Mouse (Mus musculus) C2C12 (cell line): ENCODE data around the gene Zglp1.

Experiments used
- CEBPB ChIP-seq: IDR thresholded peaks from one replicate; pipeline ENCODE4 v1.6.1; 2011; ENCODE audit warnings: low read depth, mild to moderate bottlenecking, control low read depth, moderate library complexity
- CTCF ChIP-seq: IDR thresholded peaks from one replicate; pipeline ENCODE4 v1.5.1; 2011; ENCODE audit not compliant: control insufficient read depth, insufficient read depth, insufficient read length
- MYOG ChIP-seq: IDR thresholded peaks from one replicate; pipeline ENCODE4 v1.6.1; 2011; ENCODE audit not compliant: control insufficient read depth, insufficient read length; ENCODE audit errors: extremely low read depth
- USF1 ChIP-seq: IDR thresholded peaks from one replicate; pipeline ENCODE4 v1.6.1; 2011; ENCODE audit warnings: low read depth, mild to moderate bottlenecking, control low read depth, moderate library complexity

DNA sequence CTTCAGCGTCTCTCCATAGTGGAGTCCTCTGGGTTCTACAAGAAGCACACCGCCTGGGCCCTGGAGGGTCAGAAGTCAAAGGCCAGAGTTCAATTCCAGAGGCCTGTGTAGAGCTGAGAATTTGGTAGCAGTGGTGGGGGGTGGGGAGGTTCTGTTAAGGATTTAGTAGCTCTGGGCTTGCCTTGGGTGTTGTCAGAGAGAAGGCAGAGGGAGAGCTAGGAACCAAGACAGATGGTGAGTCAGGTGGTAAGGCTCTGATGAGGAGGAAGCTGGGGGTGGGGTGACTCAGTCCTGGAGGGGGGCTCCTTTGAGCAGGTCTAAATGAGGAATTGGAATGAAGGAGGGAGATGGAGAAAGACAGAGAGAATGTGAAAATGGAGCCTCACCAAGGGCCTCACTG, 4.0 kb downstream of the Zglp1 start:
- TF ChIP-seq CTCF (no peak), MYOG (no peak), USF1 (no peak), CEBPB (no peak)
